In genomic region chr17:15066066-15066465, GRCm38 (mm10) we compare ENCODE assay signal across 8 mouse cellular contexts. TPM values are rescaled to one million over a fixed set of nuclear protein-coding genes. Genes with fewer than 3 reads are reported as not detected.
DNase-seq lines count a peak whose midpoint lies in the region; ATAC-seq and TF ChIP-seq lines count a peak whose summit lies in the region.

No protein-coding gene starts in this region.

- peak; percentile 19 for DNase-seq in kidney, postnatal 14 days
- no peak for DNase-seq in kidney, adult 9 months
- DNase-seq in frontal cortex, postnatal 10 days (ENCODE audit: low spot score in 2 of 2): no peak
- no peak for DNase-seq in adrenal gland, postnatal 25 days
- DNase-seq in spleen, postnatal 4 days (ENCODE audit: low spot score in 2 of 2): no peak

- H3K79me2 ChIP-seq in myocyte (ENCODE audit: control insufficient read depth, insufficient read depth): no peaks in the 10 kb centered on the region

- TF ChIP-seq POLR2A in cortical plate, adult 2 months (IDR thresholded peaks at IDR 0.05; ENCODE audit: extremely low read depth, insufficient read depth, low read length): no peak
- no peak for TF ChIP-seq POLR2A in myocyte (IDR thresholded peaks at IDR 0.05; ENCODE audit: insufficient read length, low read depth)

- H3K4me2 ChIP-seq in hindbrain, embryonic 13.5 days: peak overlapping the region; percentile 44
- peak overlapping the region; percentile 70 for H3K4me2 ChIP-seq in myocyte (ENCODE audit: low read depth)

- ATAC-seq in hindbrain, embryonic 13.5 days (ENCODE audit: low FRiP score): peak; percentile 86

- H3K9me3 ChIP-seq in hindbrain, embryonic 13.5 days: no peaks in the 10 kb centered on the region

- peak overlapping the region; percentile 43 for H3K9ac ChIP-seq in hindbrain, embryonic 13.5 days

- H3K27ac ChIP-seq in cortical plate, adult 2 months (ENCODE audit: insufficient read depth, low read length): no peak overlapping the region
- H3K27ac ChIP-seq in hindbrain, embryonic 13.5 days: peak overlapping the region; percentile 67

- peaks cover 29% of the 10 kb centered on the region for H3K36me3 ChIP-seq in hindbrain, embryonic 13.5 days
- no peaks in the 10 kb centered on the region for H3K36me3 ChIP-seq in myocyte (ENCODE audit: control insufficient read depth, insufficient read depth)

- TF ChIP-seq CTCF in cortical plate, adult 2 months (IDR thresholded peaks at IDR 0.05; ENCODE audit: extremely low read depth, insufficient read depth, low read length): no peak

- WGBS in hindbrain, embryonic 13.5 days: 37% methylated on average over 6 of the region's 6 CpGs

- H3K27me3 ChIP-seq in hindbrain, embryonic 13.5 days: no peaks in the 10 kb centered on the region
- no peaks in the 10 kb centered on the region for H3K27me3 ChIP-seq in myocyte (ENCODE audit: control insufficient read depth, insufficient read depth, insufficient read length)

- H3K4me3 ChIP-seq in cortical plate, adult 2 months (ENCODE audit: insufficient read depth, low read length): peak overlapping the region; percentile 15; the same call in 1 of the 2 replicates
- H3K4me3 ChIP-seq in hindbrain, embryonic 13.5 days: peak overlapping the region; percentile 7; the same call in 1 of the 2 replicates
- H3K4me3 ChIP-seq in myocyte: no peak overlapping the region

- H3K4me1 ChIP-seq in cortical plate, adult 2 months (ENCODE audit: control insufficient read depth, insufficient read depth, low read length): peaks cover 3% of the 10 kb centered on the region; the same call in 1 of the 2 replicates
- peaks cover 12% of the 10 kb centered on the region for H3K4me1 ChIP-seq in hindbrain, embryonic 13.5 days (replicated peaks)

- H3ac ChIP-seq in myocyte (ENCODE audit: control insufficient read depth, insufficient read length): no peak overlapping the region

TF ChIP-seq in myocyte, 11 proteins besides CTCF, POLR2A, EP300 and RAD21:
- TF ChIP-seq MYOG (IDR thresholded peaks at IDR 0.05; ENCODE audit: control insufficient read depth in 1 of 3, insufficient read depth in 1 of 3, insufficient read length in 2 of 3, low read depth in 2 of 3) (peak in 1 of 3 experiments; percentile 14), CEBPB (IDR thresholded peaks at IDR 0.05; ENCODE audit: insufficient read depth, poor library complexity, severe bottlenecking) (no peak), TCF3 (IDR thresholded peaks at IDR 0.05; ENCODE audit: insufficient read length, low read depth) (no peak), TCF12 (IDR thresholded peaks at IDR 0.05; ENCODE audit: insufficient read depth, poor library complexity, severe bottlenecking) (no peak)
TF ChIP-seq in myocyte: peak in this region for 1.

RNA-seq across cellular contexts. Expression of gene Gm3448, which starts 24.7 kb away (rescaled TPM):
- polyA plus RNA-seq in cortical plate, adult 2 months (2012; rRNA removed): 3.7 and 5.0 TPM in 2 replicates
- polyA plus RNA-seq in hindbrain, embryonic 13.5 days (2015; fragmentation: Nextera tagmentation; extraction: Ambion mirVana): 4.9 and 5.1 TPM in 2 replicates
- polyA plus RNA-seq in myocyte (2012; fragmentation: generic; extraction: Trizol): 0.31 TPM
- 7.7 and 9.5 TPM in 2 replicates for total RNA-seq in adrenal gland, postnatal 25 days (2021)

RNA-seq across cellular contexts. Expression of gene Tcte3, which starts 24.8 kb away (rescaled TPM):
- polyA plus RNA-seq in cortical plate, adult 2 months (2012; rRNA removed): 0.48 TPM in 1 of 2 replicates, not detected in the other
- polyA plus RNA-seq in hindbrain, embryonic 13.5 days (2015; fragmentation: Nextera tagmentation; extraction: Ambion mirVana): 1.1 TPM in 1 of 2 replicates, not detected in the other
- 0.50 TPM for polyA plus RNA-seq in myocyte (2012; fragmentation: generic; extraction: Trizol)
- total RNA-seq in adrenal gland, postnatal 25 days (2021): 0.85 and 2.8 TPM in 2 replicates

RNA-seq across cellular contexts. Expression of gene Ermard, which starts 25.1 kb away (rescaled TPM):
- 67.1 and 80.8 TPM in 2 replicates for polyA plus RNA-seq in cortical plate, adult 2 months (2012; rRNA removed)
- 97.6 and 104 TPM in 2 replicates for polyA plus RNA-seq in hindbrain, embryonic 13.5 days (2015; fragmentation: Nextera tagmentation; extraction: Ambion mirVana)
- polyA plus RNA-seq in myocyte (2012; fragmentation: generic; extraction: Trizol): 20.2 TPM
- total RNA-seq in adrenal gland, postnatal 25 days (2021): 68.0 and 75.4 TPM in 2 replicates

RNA-seq across cellular contexts. Expression of gene Gm3435, which starts 56.1 kb away (rescaled TPM):
- polyA plus RNA-seq in cortical plate, adult 2 months (2012; rRNA removed): 7.6 and 9.0 TPM in 2 replicates
- polyA plus RNA-seq in hindbrain, embryonic 13.5 days (2015; fragmentation: Nextera tagmentation; extraction: Ambion mirVana): 8.9 and 10.0 TPM in 2 replicates
- polyA plus RNA-seq in myocyte (2012; fragmentation: generic; extraction: Trizol): 2.9 TPM
- total RNA-seq in adrenal gland, postnatal 25 days (2021): 1.8 and 6.3 TPM in 2 replicates
